Mouse (Mus musculus): ENCODE data around the gene Unc13c.

Gene Unc13c

DNA sequence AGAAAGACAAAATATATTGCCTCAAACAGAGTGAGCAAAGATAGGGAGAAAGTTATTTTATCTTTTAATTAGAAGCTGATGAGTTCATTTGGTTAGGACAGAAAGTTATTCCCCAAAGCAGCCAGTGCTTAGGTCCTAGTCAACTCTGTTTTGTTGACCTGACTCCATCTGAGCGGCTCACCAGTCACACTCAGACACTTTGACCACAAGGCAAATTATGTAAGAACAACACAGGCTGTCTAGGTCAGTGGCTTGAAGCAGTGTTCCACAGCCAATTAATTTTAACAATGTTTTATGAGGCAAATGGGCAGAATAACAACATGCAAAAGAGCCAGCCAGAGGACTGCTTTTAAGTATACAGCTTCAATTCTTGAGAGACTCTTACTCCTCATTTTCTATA lies 343.6 kb downstream of the Unc13c start:
- DNase-seq (ENCODE audit: low read depth, low spot score), result no peak

DNA sequence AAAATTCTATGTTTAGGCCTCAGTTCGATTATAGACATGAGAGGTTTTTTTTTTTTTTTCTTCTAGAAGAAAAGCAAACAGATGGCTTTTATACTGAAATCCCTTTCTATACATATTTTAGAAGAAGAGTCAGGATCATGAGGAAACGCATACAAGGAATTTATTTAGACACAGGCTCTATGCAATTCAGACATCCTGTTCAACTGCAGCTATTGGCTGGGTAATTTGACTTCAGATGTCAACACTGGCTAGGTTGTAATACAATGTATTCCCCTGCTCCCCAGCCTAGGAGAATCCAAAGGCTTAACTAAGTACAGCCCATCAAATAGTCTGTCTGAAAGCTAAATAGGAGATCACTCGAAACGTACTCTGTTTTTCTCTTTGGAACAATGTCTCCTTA lies 355.9 kb downstream of the Unc13c start:
- no peak for DNase-seq (ENCODE audit: low read depth, low spot score)

DNA sequence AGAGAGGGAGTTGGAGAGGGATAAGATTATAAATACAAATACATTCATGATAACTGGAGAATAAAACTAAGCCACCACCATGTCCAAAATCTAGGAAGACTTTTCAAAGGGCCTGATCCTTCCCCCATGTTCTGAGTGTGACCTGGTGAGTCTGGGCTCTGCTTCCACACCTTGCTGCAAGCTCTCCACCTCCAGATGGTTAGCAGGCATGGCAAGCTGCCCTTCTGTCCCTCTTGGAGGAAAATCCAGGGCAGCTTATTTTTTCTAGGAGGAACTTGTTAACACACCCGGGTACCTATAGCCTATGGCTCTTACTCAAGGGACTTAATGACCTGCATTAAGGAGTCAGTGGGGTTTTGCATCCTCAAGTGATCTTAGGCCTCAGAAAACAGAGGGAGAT lies 364.8 kb downstream of the Unc13c start:
- no peak for DNase-seq (ENCODE audit: low read depth, low spot score)

DNA sequence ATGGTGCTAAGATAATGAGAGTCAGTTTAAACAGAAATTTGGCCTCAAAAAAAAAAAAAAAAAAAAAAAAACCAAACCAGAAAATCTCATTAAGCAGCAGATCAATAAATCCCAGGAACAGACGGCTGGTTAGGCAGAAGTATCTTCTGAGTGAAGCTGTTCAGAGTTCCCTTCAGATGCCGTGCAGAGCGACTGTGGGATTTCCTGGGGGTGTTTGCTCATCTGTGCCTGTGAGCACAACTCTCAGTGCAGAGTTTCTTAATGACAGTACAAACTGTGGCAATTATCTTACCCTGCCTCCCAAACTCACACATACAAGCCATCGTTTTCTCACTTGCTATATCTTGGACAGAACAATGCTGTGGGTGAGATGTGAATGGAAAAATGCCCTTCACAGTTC lies 403.2 kb downstream of the Unc13c start:
- DNase-seq (ENCODE audit: low read depth, low spot score), result no peak

GRCm38 (mm10) chr9:73560037-73560436 lies 408.7 kb downstream of the Unc13c start:
- no peak for DNase-seq (ENCODE audit: low read depth, low spot score)

DNA sequence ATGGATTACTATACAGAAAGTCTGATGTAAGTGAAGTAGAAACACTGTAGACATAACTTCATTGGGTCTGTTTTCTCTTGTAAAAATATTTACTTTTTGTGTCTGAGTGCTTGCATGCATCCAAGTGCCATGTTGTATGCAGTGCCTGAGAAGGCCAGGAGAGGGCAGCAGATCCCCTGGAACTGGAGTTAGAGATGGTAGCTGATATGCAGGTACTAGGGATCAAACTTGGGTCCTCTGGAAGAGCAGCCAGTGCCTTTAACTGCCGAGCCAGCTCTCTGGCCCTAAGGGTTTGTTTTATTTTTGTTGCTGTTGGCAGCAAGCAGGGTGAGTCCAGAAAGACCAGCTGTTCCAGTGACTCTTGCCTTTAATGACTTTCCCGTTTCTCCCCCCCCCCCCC lies 411.0 kb downstream of the Unc13c start:
- DNase-seq (ENCODE audit: low read depth, low spot score), result no peak

DNA sequence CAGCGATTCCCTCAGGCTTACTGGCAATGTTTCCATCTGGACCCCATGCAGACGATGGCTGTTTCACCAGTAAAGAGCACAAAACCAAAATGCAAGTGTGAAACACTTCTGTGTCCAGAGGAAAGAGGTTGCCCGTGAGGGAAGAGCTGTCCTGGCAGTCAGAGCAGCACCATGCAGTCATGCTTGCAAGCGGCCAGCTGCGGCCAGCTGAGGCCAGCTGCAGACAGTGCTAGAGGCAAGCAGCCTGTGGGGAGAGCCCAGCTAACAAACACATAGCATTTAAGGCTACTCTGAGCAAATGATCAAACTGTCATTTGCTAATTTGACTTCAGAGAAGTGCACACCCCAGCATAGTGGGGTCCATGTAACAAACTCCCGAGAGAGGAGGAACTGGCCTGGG lies 413.4 kb downstream of the Unc13c start:
- DNase-seq (ENCODE audit: low read depth, low spot score), result no peak

DNA sequence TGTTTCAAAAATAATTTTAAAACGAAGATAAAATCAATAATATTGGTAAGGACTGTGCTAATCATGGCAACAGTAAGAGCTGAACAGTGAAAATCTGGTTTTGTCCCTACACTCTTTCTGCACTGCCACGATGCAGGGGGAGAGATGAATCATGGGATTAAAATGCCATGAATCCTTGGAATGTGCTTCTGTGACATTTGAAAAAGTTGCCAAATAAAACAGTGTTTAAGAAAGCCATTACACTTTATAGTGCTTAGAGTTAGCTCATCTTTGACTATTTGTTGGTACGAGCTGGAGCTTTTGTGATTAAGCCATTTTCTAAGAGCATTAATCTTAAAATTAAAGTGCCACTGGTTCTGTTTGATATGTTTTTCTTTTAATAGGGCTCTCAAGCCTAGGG lies 496.2 kb downstream of the Unc13c start:
- no peak for DNase-seq (ENCODE audit: low read depth, low spot score)

DNA sequence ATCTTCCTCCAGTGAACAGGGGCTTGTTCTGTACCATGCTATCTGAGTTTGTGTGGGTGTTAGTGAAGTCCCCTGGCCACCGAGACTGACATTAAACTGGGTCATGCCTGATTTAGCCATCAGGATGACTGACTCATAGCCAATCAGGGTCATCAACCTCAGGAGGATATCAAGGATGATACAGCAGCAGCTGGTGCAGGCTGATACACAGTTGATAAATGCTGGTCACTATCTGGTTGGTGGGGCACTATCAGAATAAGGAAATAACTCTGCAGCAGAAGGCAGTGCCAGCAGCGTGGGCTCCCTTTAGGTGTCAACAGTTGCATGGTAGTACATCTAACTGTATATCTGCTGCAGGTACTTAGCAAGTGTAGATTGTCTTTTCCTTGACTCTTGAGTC lies 506.7 kb downstream of the Unc13c start:
- no peak for DNase-seq (ENCODE audit: low read depth, low spot score)

- DNase-seq (ENCODE audit: low read depth, low spot score), result no peak
Observed at GRCm38 (mm10) chr9:73450009-73450408, 518.8 kb downstream of the Unc13c start.

GRCm38 (mm10) chr9:73449216-73449615 lies 519.5 kb downstream of the Unc13c start:
- no peak for DNase-seq (ENCODE audit: low read depth, low spot score)

DNA sequence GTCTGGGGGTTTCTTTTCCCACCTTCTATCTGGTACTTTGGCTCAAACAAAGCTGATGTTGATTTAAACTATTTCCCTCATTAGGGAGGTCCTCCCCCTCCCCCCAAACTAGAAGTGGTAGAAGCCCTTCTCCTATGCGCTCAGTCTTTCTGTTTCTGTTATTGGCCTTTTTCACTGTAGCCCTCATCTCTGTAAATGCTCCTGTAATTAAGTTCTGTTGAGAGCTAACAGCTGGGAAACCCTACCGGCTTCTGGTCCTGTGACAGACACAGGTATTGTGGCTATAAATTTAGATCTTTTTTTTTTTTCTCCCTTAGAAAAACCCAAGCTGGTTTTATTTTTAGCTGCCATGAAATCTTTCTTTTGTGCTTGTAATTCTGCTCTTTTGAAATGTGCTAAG lies 536.8 kb downstream of the Unc13c start:
- DNase-seq (ENCODE audit: low read depth, low spot score), result no peak

All from retina, adult 2 months (tissue).